Mouse (Mus musculus) lung, embryonic 14.5 days (tissue): ENCODE measurements around the gene Tas2r123. TPM values are rescaled to one million over a fixed set of nuclear protein-coding genes. Genes with fewer than 3 reads are reported as not detected.

Experiments used
- ATAC-seq: fragments of 200-750 bp; cut with Nextera tagmentation; 2 replicates; pipeline ENCODE4 v1.8.0; 2017; ENCODE audit warnings: mild to moderate bottlenecking, moderate TSS enrichment, moderate library complexity; ENCODE audit not compliant: insufficient read depth
- DNase-seq: peaks from one replicate; pipeline ENCODE4 v3.0.0-alpha.2; 2015
- H3K27ac ChIP-seq: fragments of 300-500 bp; sonication (generic); 2 replicates; pipeline ENCODE4 v1.5.1; 2014; ENCODE audit warnings: low read depth, mild to moderate bottlenecking, moderate library complexity
- H3K27me3 ChIP-seq: fragments of 300-500 bp; sonication (generic); 2 replicates; pipeline ENCODE4 v1.6.1; 2014; ENCODE audit warnings: low read length, control low read depth; ENCODE audit not compliant: insufficient read depth
- H3K36me3 ChIP-seq: fragments of 300-500 bp; sonication (generic); 2 replicates; pipeline ENCODE4 v1.6.1; 2014; ENCODE audit warnings: control low read depth; ENCODE audit not compliant: insufficient read depth
- H3K4me1 ChIP-seq: fragments of 300-500 bp; sonication (generic); 2 replicates; pipeline ENCODE4 v1.6.1; 2014; ENCODE audit warnings: antibody characterized with exemption, control low read depth; ENCODE audit not compliant: insufficient read depth
- H3K4me2 ChIP-seq: fragments of 300-500 bp; sonication (generic); 2 replicates; pipeline ENCODE4 v1.6.1; 2014; ENCODE audit warnings: mild to moderate bottlenecking
- H3K4me3 ChIP-seq: fragments of 300-500 bp; sonication (generic); 2 replicates; pipeline ENCODE4 v1.5.1; 2014; ENCODE audit warnings: low read depth, low read length
- H3K9ac ChIP-seq: fragments of 300-500 bp; sonication (generic); 2 replicates; pipeline ENCODE4 v1.6.1; 2014
- H3K9me3 ChIP-seq: fragments of 300-500 bp; sonication (generic); 2 replicates; pipeline ENCODE4 v1.6.1; 2016; ENCODE audit warnings: low read depth, low read length, control low read depth
- CTCF ChIP-seq: IDR thresholded peaks from 2 replicates; pipeline ENCODE4 v1.5.1; 2016; ENCODE audit warnings: antibody characterized with exemption, low read depth
- WGBS: fragments of 180-500 bp; shearing (Covaris S2); extraction: QIAGEN DNeasy Blood & Tissue Kit; methylation state at CpG from one replicate; pipeline ENCODE4 v1.1.7; 2014; 5-methylcytosine and 5-hydroxymethylcytosine counted together
- polyA plus RNA-seq: library from polyadenylated mRNA; unstranded; fragments of >200 nt; fragmentation: Nextera tagmentation; extraction: Ambion mirVana; gene quantifications from 2 replicates; pipeline ENCODE4 v1.2.1, GENCODE M21; 2014

Gene Tas2r123
- polyA plus RNA-seq, result not detected in 2 replicates

- no peak for TF ChIP-seq CTCF
- DNase-seq, result no peak
Measured at GRCm38 (mm10) chr6:132846842-132847241, at the start of gene Tas2r123. TSS of gene Tas2r123 (plus strand) at chr6:132847142.

GRCm38 (mm10) chr6:132802518-132802917 lies 44.4 kb upstream of the Tas2r123 start, which contains the start of gene Tas2r117:
TSS of gene Tas2r117 (plus strand) at chr6:132802818.
- no peak for DNase-seq
- no peak for TF ChIP-seq CTCF
- Histone ChIP-seq H3K4me3 (no peak within 1 kb of the TSS), H3K9ac (no peak within 1 kb of the TSS), H3K9me3 (no peaks in the 10 kb centered on the region), H3K36me3 (no peaks in the 10 kb centered on the region), H3K4me1 (no peaks in the 10 kb centered on the region), H3K4me2 (no peak within 1 kb of the TSS), H3K27ac (no peak within 1 kb of the TSS), H3K27me3 (no peaks in the 10 kb centered on the region)
- no peak for ATAC-seq
- WGBS, result 79% methylated on average over 1 of the region's 1 CpGs

More at GRCm38 (mm10) chr6:132846842-132847241, at the start of gene Tas2r123:
- Histone ChIP-seq H3K27ac (no peak within 1 kb of the TSS), H3K4me1 (no peaks in the 10 kb centered on the region), H3K4me2 (no peak within 1 kb of the TSS), H3K9me3 (no peaks in the 10 kb centered on the region), H3K36me3 (no peaks in the 10 kb centered on the region), H3K27me3 (no peaks in the 10 kb centered on the region), H3K9ac (no peak within 1 kb of the TSS), H3K4me3 (no peak within 1 kb of the TSS)
- WGBS, result 67% methylated on average over 1 of the region's 1 CpGs
- no peak for ATAC-seq

- H3K9me3 ChIP-seq, result no peaks in the 10 kb centered on the region
- whole genome bisulfite sequencing, result 58% methylated on average over 1 of the region's 1 CpGs
- no peak for TF ChIP-seq CTCF
- no peak for ATAC-seq
- no peak within 1 kb of the TSS for H3K27ac ChIP-seq
- no peak within 1 kb of the TSS for H3K4me3 ChIP-seq
- no peaks in the 10 kb centered on the region for H3K36me3 ChIP-seq
- H3K27me3 ChIP-seq, result no peaks in the 10 kb centered on the region
- DNase-seq, result no peak
- no peak within 1 kb of the TSS for H3K4me2 ChIP-seq
- H3K9ac ChIP-seq, result no peak within 1 kb of the TSS
- no peaks in the 10 kb centered on the region for H3K4me1 ChIP-seq
Measured at GRCm38 (mm10) chr6:132855138-132855537, 8.2 kb downstream of the Tas2r123 start, which contains the start of gene Tas2r116. TSS of gene Tas2r116 (plus strand) at chr6:132855438.

GRCm38 (mm10) chr6:132867708-132868107 lies 20.8 kb downstream of the Tas2r123 start, which contains the start of gene Tas2r110:
TSS of gene Tas2r110 (plus strand) at chr6:132868008.
- Histone ChIP-seq H3K4me2 (no peak within 1 kb of the TSS), H3K27me3 (no peaks in the 10 kb centered on the region), H3K4me3 (no peak within 1 kb of the TSS), H3K4me1 (no peaks in the 10 kb centered on the region), H3K9me3 (no peaks in the 10 kb centered on the region), H3K27ac (no peak within 1 kb of the TSS), H3K9ac (no peak within 1 kb of the TSS), H3K36me3 (no peaks in the 10 kb centered on the region)
- no peak for ATAC-seq
- no peak for TF ChIP-seq CTCF
- DNase-seq, result no peak

GRCm38 (mm10) chr6:132892711-132893110 lies 45.8 kb downstream of the Tas2r123 start, which contains the start of gene Tas2r113:
TSS of gene Tas2r113 (plus strand) at chr6:132893011.
- DNase-seq, result no peak
- ATAC-seq, result no peak
- Histone ChIP-seq H3K9me3 (no peaks in the 10 kb centered on the region), H3K4me3 (no peak within 1 kb of the TSS), H3K27ac (no peak within 1 kb of the TSS), H3K9ac (no peak within 1 kb of the TSS), H3K4me2 (no peak within 1 kb of the TSS), H3K36me3 (no peaks in the 10 kb centered on the region), H3K4me1 (no peaks in the 10 kb centered on the region), H3K27me3 (no peaks in the 10 kb centered on the region)
- WGBS, result 64% methylated on average over 1 of the region's 1 CpGs
- TF ChIP-seq CTCF, result no peak

Other genes with a start within 250 kb of the Tas2r123 start
- gene A630073D07Rik, start 195.6 kb upstream of the Tas2r123 start, polyA plus RNA-seq, result not detected in 2 replicates
- gene Tas2r120, start 190.2 kb upstream of the Tas2r123 start, polyA plus RNA-seq, result not detected in 2 replicates
- not detected in 2 replicates for gene Tas2r121, start 146.1 kb upstream of the Tas2r123 start, polyA plus RNA-seq
- not detected in 2 replicates for gene Tas2r122, start 135.2 kb upstream of the Tas2r123 start, polyA plus RNA-seq
- not detected in 2 replicates for gene Tas2r115, start 109.1 kb upstream of the Tas2r123 start, polyA plus RNA-seq
- gene Tas2r124, start 92.4 kb upstream of the Tas2r123 start, polyA plus RNA-seq, result not detected in 2 replicates
- gene Tas2r102, start 85.0 kb upstream of the Tas2r123 start, polyA plus RNA-seq, result not detected in 2 replicates
- gene Tas2r136, start 69.0 kb upstream of the Tas2r123 start, polyA plus RNA-seq, result not detected in 2 replicates
- gene Tas2r117, start 44.3 kb upstream of the Tas2r123 start, polyA plus RNA-seq, result not detected in 2 replicates
- not detected in 2 replicates for gene Tas2r116, start 8.3 kb downstream of the Tas2r123 start, polyA plus RNA-seq
- not detected in 2 replicates for gene Tas2r110, start 20.9 kb downstream of the Tas2r123 start, polyA plus RNA-seq
- gene Tas2r113, start 45.9 kb downstream of the Tas2r123 start, polyA plus RNA-seq, result not detected in 2 replicates
- not detected in 2 replicates for gene Tas2r125, start 62.5 kb downstream of the Tas2r123 start, polyA plus RNA-seq
- not detected in 2 replicates for gene Tas2r129, start 104.0 kb downstream of the Tas2r123 start, polyA plus RNA-seq
- gene Tas2r131, start 110.8 kb downstream of the Tas2r123 start, polyA plus RNA-seq, result not detected in 2 replicates
- gene Tas2r109, start 133.8 kb downstream of the Tas2r123 start, polyA plus RNA-seq, result not detected in 2 replicates
- gene Tas2r103, start 190.0 kb downstream of the Tas2r123 start, polyA plus RNA-seq, result not detected in 2 replicates
- not detected in 2 replicates for gene Tas2r140, start 208.7 kb downstream of the Tas2r123 start, polyA plus RNA-seq